Mouse (Mus musculus): ENCODE data around the gene Fgf2. TPM values are rescaled to one million over a fixed set of nuclear protein-coding genes. Genes with fewer than 3 reads are reported as not detected.

Gene Fgf2
- polyA plus RNA-seq, 1 experiment from 2014 or later: 6.0 TPM

DNA sequence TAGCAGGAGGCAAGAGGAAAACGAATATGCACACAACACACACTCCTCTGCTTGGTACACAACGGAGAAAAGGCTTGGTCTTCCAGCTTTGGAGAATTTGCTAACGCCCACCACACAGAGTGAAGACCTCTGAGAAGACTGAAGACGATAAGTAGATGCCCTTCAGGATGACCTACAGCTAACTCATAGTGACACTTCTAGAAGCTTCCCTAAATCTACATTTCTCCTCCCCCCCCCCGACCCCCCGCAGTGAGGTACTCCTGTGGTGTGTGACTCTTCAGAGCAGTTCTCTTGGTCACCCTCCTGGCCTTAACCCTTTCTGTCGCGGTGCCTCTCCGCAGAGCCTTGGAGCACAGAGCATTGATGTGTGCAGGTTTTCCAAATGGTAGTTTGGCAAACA, 475 bp upstream of the Fgf2 start:
- 34% methylated on average over 9 of the region's 9 CpGs for WGBS
- H3K9me3 ChIP-seq (ENCODE audit: control insufficient read depth, low read length): no peaks in the 10 kb centered on the region
- no peak overlapping the region for H3K27ac ChIP-seq (replicated peaks; ENCODE audit: low read depth, low read length)
- ATAC-seq (ENCODE audit: low read depth): 0 out of 2 replicates have a peak, but pooled peaks have one; percentile 6
- peak overlapping the region; percentile 83; the same call in 1 of the 2 replicates for H3K9ac ChIP-seq (ENCODE audit: low read depth, low read length)
- H3K27me3 ChIP-seq (replicated peaks; ENCODE audit: control insufficient read depth, insufficient read depth, low read length): peaks cover 11% of the 10 kb centered on the region
- peak overlapping the region; percentile 93 for H3K4me2 ChIP-seq (ENCODE audit: low read depth, low read length)
- peak overlapping the region; percentile 75 for H3K4me3 ChIP-seq (ENCODE audit: low read depth, low read length)
- H3K36me3 ChIP-seq (ENCODE audit: control insufficient read depth, insufficient read depth, low read length): no peaks in the 10 kb centered on the region
- no peak for DNase-seq (ENCODE audit: low spot score)
- peaks cover 14% of the 10 kb centered on the region for H3K4me1 ChIP-seq (ENCODE audit: control insufficient read depth, insufficient read depth, low read length)

- peak; percentile 20 for DNase-seq (ENCODE audit: low spot score)
- peaks cover 11% of the 10 kb centered on the region for H3K27me3 ChIP-seq (replicated peaks; ENCODE audit: control insufficient read depth, insufficient read depth, low read length)
- 0 out of 2 replicates have a peak overlapping the region, but pooled peaks have one; percentile 17 for H3K27ac ChIP-seq (replicated peaks; ENCODE audit: low read depth, low read length)
- H3K4me3 ChIP-seq (ENCODE audit: low read depth, low read length): peak overlapping the region; percentile 75
- 10% methylated on average over 5 of the region's 8 CpGs for WGBS
- H3K4me2 ChIP-seq (ENCODE audit: low read depth, low read length): peak overlapping the region; percentile 93
- no peak for ATAC-seq (ENCODE audit: low read depth)
- peaks cover 18% of the 10 kb centered on the region for H3K4me1 ChIP-seq (ENCODE audit: control insufficient read depth, insufficient read depth, low read length)
- H3K9me3 ChIP-seq (ENCODE audit: control insufficient read depth, low read length): no peaks in the 10 kb centered on the region
- no peaks in the 10 kb centered on the region for H3K36me3 ChIP-seq (ENCODE audit: control insufficient read depth, insufficient read depth, low read length)
- peak overlapping the region; percentile 83 for H3K9ac ChIP-seq (ENCODE audit: low read depth, low read length)
Measured at GRCm38 (mm10) chr3:37349166-37349548, 1.0 kb downstream of the Fgf2 start.

GRCm38 (mm10) chr3:37350386-37350785, 2.2 kb downstream of the Fgf2 start:
- peak overlapping the region; percentile 93; the same call in 1 of the 2 replicates for H3K4me2 ChIP-seq (ENCODE audit: low read depth, low read length)

GRCm38 (mm10) chr3:37353951-37354481, 5.9 kb downstream of the Fgf2 start:
- Histone ChIP-seq H3K36me3 (ENCODE audit: control insufficient read depth, insufficient read depth, low read length) (no peaks in the 10 kb centered on the region), H3K4me3 (ENCODE audit: low read depth, low read length) (no peak overlapping the region), H3K9me3 (ENCODE audit: control insufficient read depth, low read length) (no peaks in the 10 kb centered on the region), H3K4me2 (ENCODE audit: low read depth, low read length) (no peak overlapping the region), H3K4me1 (ENCODE audit: control insufficient read depth, insufficient read depth, low read length) (peaks cover 18% of the 10 kb centered on the region; the same call in 1 of the 2 replicates), H3K27me3 (replicated peaks; ENCODE audit: control insufficient read depth, insufficient read depth, low read length) (peaks cover 8% of the 10 kb centered on the region; the same call in 1 of the 2 replicates), H3K27ac (replicated peaks; ENCODE audit: low read depth, low read length) (peak overlapping the region; percentile 48; the same call in 1 of the 2 replicates), H3K9ac (ENCODE audit: low read depth, low read length) (no peak overlapping the region)
- WGBS: 46% methylated on average over 10 of the region's 10 CpGs
- ATAC-seq (ENCODE audit: low read depth) (peak; percentile 69), DNase-seq (ENCODE audit: low spot score) (peak; percentile 76)

More at GRCm38 (mm10) chr3:37350386-37350785, 2.2 kb downstream of the Fgf2 start:
- peaks cover 24% of the 10 kb centered on the region for H3K4me1 ChIP-seq (ENCODE audit: control insufficient read depth, insufficient read depth, low read length)
- H3K27ac ChIP-seq (replicated peaks; ENCODE audit: low read depth, low read length): no peak overlapping the region
- H3K4me3 ChIP-seq (ENCODE audit: low read depth, low read length): no peak overlapping the region; the same call in 1 of the 2 replicates
- DNase-seq (ENCODE audit: low spot score) (no peak), ATAC-seq (ENCODE audit: low read depth) (no peak)
- H3K36me3 ChIP-seq (ENCODE audit: control insufficient read depth, insufficient read depth, low read length): no peaks in the 10 kb centered on the region
- H3K9ac ChIP-seq (ENCODE audit: low read depth, low read length): no peak overlapping the region
- H3K9me3 ChIP-seq (ENCODE audit: control insufficient read depth, low read length): no peaks in the 10 kb centered on the region
- peaks cover 11% of the 10 kb centered on the region; the same call in 1 of the 2 replicates for H3K27me3 ChIP-seq (replicated peaks; ENCODE audit: control insufficient read depth, insufficient read depth, low read length)
- WGBS: 58% methylated on average over 7 of the region's 7 CpGs

DNA sequence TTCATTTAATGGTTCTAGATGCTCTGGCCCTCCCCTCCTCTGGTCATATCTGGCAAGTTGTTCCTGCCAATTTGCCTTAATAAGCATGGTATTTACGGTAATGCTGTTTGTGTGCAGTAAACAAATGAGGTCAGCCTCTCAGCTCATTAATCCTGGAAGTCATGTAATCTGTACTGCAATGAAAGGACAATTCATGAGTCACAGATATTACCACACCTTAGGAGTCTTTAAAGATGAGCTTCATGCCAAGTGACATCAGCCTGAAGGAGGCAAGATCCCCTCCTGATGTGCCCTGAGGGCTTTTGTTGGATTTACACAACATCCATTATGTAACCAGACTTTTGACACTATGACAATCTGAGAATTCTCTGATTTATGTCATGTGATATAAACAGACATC, 6.6 kb downstream of the Fgf2 start:
- Histone ChIP-seq H3K9ac (ENCODE audit: low read depth, low read length) (no peak overlapping the region), H3K27ac (replicated peaks; ENCODE audit: low read depth, low read length) (peak overlapping the region; percentile 48; the same call in 1 of the 2 replicates)
- 0 out of 2 replicates have a peak, but pooled peaks have one; percentile 7 for ATAC-seq (ENCODE audit: low read depth)

DNA sequence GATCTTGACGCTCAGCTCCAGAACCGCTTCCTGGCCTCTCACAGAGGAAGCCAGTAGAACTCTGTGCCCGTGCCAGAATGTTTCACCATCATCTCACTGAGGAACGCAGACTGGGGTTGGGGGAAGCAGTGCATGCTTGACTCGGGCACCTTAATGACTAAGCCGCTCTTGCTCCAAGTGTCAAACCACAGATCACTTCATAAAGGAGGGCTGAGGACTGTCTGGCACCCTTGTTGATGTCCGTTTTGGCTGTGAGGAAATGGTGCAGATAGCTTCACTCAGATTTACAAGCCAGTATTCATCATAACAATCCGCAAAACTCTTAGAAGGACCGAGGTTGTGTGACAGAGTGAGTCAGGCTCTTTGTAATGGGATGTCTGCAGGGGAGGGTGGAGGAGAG, 12.6 kb downstream of the Fgf2 start:
- H3K36me3 ChIP-seq (ENCODE audit: control insufficient read depth, insufficient read depth, low read length): no peaks in the 10 kb centered on the region
- no peak for ATAC-seq (ENCODE audit: low read depth)
- no peaks in the 10 kb centered on the region for H3K27me3 ChIP-seq (replicated peaks; ENCODE audit: control insufficient read depth, insufficient read depth, low read length)
- H3K9ac ChIP-seq (ENCODE audit: low read depth, low read length): no peak overlapping the region
- 69% methylated on average over 9 of the region's 9 CpGs for WGBS
- no peak for DNase-seq (ENCODE audit: low spot score)
- no peak overlapping the region for H3K4me3 ChIP-seq (ENCODE audit: low read depth, low read length)
- H3K9me3 ChIP-seq (ENCODE audit: control insufficient read depth, low read length): no peaks in the 10 kb centered on the region
- H3K4me1 ChIP-seq (ENCODE audit: control insufficient read depth, insufficient read depth, low read length): no peaks in the 10 kb centered on the region
- no peak overlapping the region for H3K27ac ChIP-seq (replicated peaks; ENCODE audit: low read depth, low read length)
- H3K4me2 ChIP-seq (ENCODE audit: low read depth, low read length): no peak overlapping the region

More for the DNA sequence above, 6.6 kb downstream of the Fgf2 start:
- no peaks in the 10 kb centered on the region for H3K36me3 ChIP-seq (ENCODE audit: control insufficient read depth, insufficient read depth, low read length)
- 83% methylated on average over 1 of the region's 1 CpGs for WGBS
- H3K27me3 ChIP-seq (replicated peaks; ENCODE audit: control insufficient read depth, insufficient read depth, low read length): 0 out of 2 replicates have a peak, but pooled peaks cover 4% of the 10 kb centered on the region
- no peak overlapping the region for H3K4me2 ChIP-seq (ENCODE audit: low read depth, low read length)
- no peak for DNase-seq (ENCODE audit: low spot score)
- no peaks in the 10 kb centered on the region for H3K9me3 ChIP-seq (ENCODE audit: control insufficient read depth, low read length)
- no peak overlapping the region for H3K4me3 ChIP-seq (ENCODE audit: low read depth, low read length)
- H3K4me1 ChIP-seq (ENCODE audit: control insufficient read depth, insufficient read depth, low read length): 0 out of 2 replicates have a peak, but pooled peaks cover 10% of the 10 kb centered on the region

DNA sequence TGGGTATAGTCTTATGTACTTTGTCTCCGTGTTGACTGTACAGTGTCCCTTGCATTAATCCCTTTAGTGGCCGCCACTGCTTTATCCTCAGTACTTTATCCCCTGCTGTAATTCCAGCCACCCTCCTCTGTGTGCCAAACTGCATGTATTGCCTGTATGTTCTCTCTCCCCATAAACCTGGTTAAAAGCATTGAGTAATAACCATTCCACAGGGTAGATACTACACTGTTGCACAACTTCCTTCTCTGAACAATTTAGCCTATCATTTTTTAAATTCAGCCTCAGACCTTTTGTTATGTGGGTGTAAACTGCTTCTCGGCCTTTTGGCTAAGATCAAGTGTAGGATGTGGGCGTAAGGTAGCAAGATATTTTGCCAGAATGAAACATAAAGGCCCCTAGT, 17.0 kb downstream of the Fgf2 start:
- H3K9me3 ChIP-seq (ENCODE audit: control insufficient read depth, low read length): no peaks in the 10 kb centered on the region
- no peaks in the 10 kb centered on the region for H3K36me3 ChIP-seq (ENCODE audit: control insufficient read depth, insufficient read depth, low read length)
- DNase-seq (ENCODE audit: low spot score) (no peak), ATAC-seq (ENCODE audit: low read depth) (no peak)
- H3K4me2 ChIP-seq (ENCODE audit: low read depth, low read length): no peak overlapping the region
- H3K4me1 ChIP-seq (ENCODE audit: control insufficient read depth, insufficient read depth, low read length): no peaks in the 10 kb centered on the region
- H3K4me3 ChIP-seq (ENCODE audit: low read depth, low read length): no peak overlapping the region
- 84% methylated on average over 4 of the region's 4 CpGs for WGBS
- H3K27me3 ChIP-seq (replicated peaks; ENCODE audit: control insufficient read depth, insufficient read depth, low read length): no peaks in the 10 kb centered on the region
- no peak overlapping the region for H3K9ac ChIP-seq (ENCODE audit: low read depth, low read length)
- H3K27ac ChIP-seq (replicated peaks; ENCODE audit: low read depth, low read length): no peak overlapping the region

- ATAC-seq (ENCODE audit: low read depth): no peak
- Histone ChIP-seq H3K27me3 (replicated peaks; ENCODE audit: control insufficient read depth, insufficient read depth, low read length) (no peaks in the 10 kb centered on the region), H3K27ac (replicated peaks; ENCODE audit: low read depth, low read length) (no peak overlapping the region), H3K4me1 (ENCODE audit: control insufficient read depth, insufficient read depth, low read length) (no peaks in the 10 kb centered on the region), H3K9me3 (ENCODE audit: control insufficient read depth, low read length) (no peaks in the 10 kb centered on the region), H3K9ac (ENCODE audit: low read depth, low read length) (no peak overlapping the region), H3K4me2 (ENCODE audit: low read depth, low read length) (no peak overlapping the region), H3K4me3 (ENCODE audit: low read depth, low read length) (no peak overlapping the region), H3K36me3 (ENCODE audit: control insufficient read depth, insufficient read depth, low read length) (no peaks in the 10 kb centered on the region)
- 39% methylated on average over 3 of the region's 3 CpGs for WGBS
- DNase-seq (ENCODE audit: low spot score): no peak
Measured at GRCm38 (mm10) chr3:37365976-37366375, 17.8 kb downstream of the Fgf2 start.
